Mouse (Mus musculus) testis, adult 2 months (tissue): ENCODE results near the gene Olfr313.

Source experiments
- CTCF ChIP-seq: fragments of 200-500 bp; IDR thresholded peaks from 2 replicates; pipeline ENCODE4 v1.5.1; 2012; ENCODE audit warnings: low read depth, mild to moderate bottlenecking, inconsistent platforms, low read length, moderate library complexity; ENCODE audit not compliant: control insufficient read depth, insufficient read depth, insufficient replicate concordance
- POLR2A ChIP-seq: fragments of 200-500 bp; IDR thresholded peaks from 2 replicates; pipeline ENCODE4 v1.6.1; 2012; ENCODE audit warnings: low read depth, mild to moderate bottlenecking, inconsistent platforms, low read length, moderate library complexity; ENCODE audit not compliant: control insufficient read depth

- TF ChIP-seq CTCF (no peak), POLR2A (no peak)
These were observed 876 bp downstream of the Olfr313 start for GRCm38 (mm10) chr11:58815676-58816075.
